24 mouse cellular contexts compared by ENCODE assay signal in the genomic region with DNA sequence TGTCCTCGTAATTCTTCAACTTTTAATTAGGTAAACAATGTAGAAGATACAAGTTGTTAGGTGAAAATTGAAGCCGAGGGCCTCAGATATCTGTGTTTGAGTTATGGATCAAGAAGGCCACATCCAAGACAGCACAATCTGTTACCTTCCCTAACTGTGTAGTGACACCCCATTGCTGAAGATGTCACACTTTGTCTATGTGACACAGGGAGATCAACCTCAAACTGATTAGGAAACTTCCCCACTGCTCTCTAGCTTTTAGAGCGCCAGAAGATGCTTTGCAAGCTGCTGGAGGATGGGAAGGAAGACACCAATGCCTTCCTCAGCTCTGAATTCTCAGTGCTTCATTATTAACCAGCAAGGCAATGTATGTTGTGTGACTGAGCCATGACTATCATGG.
DNase-seq lines count a peak whose midpoint lies in the region; ATAC-seq and TF ChIP-seq lines count a peak whose summit lies in the region.
"Had no signal": no experiment of that assay in that cellular context is flagged by ENCODE, and none has a peak within 500 bp of the region (broad histone marks: within the 10 kb centered on the region; RNA-seq: fewer than 3 reads in every experiment).

No protein-coding gene starts in this region.

- peaks cover under 1 to 10% of the 10 kb centered on the region in 2 experiments; a peak in 3 of 4 replicates for H3K4me1 ChIP-seq in CH12.LX (ENCODE audit: control insufficient read depth in 1 of 2, insufficient read depth in 2 of 2)
- H3K4me1 ChIP-seq in brown adipose tissue, adult 24 weeks (ENCODE audit: control insufficient read depth, insufficient read depth, insufficient read length, low read length), result 0 out of 2 replicates have a peak, but pooled peaks cover 2% of the 10 kb centered on the region
- H3K4me1 ChIP-seq: embryonic facial prominence, embryonic 13.5 days; embryonic facial prominence, embryonic 15.5 days; forebrain, embryonic 10.5 days; forebrain, embryonic 12.5 days had no signal

- TF ChIP-seq EP300 in CH12.LX (IDR thresholded peaks at IDR 0.05; ENCODE audit: low read length), result no peak

- H3K79me2 ChIP-seq in CH12.LX (replicated peaks; ENCODE audit: control insufficient read depth, extremely low read depth, insufficient read depth, poor library complexity, severe bottlenecking), result no peaks in the 10 kb centered on the region

- H3K4me2 ChIP-seq in CH12.LX (ENCODE audit: insufficient read depth, low read depth, poor library complexity, severe bottlenecking), result no peak overlapping the region
- H3K4me2 ChIP-seq: embryonic facial prominence, embryonic 13.5 days; embryonic facial prominence, embryonic 15.5 days; forebrain, embryonic 12.5 days had no signal

- H3K27me3 ChIP-seq in CH12.LX (replicated peaks), result no peaks in the 10 kb centered on the region
- H3K27me3 ChIP-seq: embryonic facial prominence, embryonic 13.5 days; embryonic facial prominence, embryonic 15.5 days; forebrain, embryonic 12.5 days; Patski had no signal

- H3K4me3 ChIP-seq in CH12.LX (replicated peaks in 1 of 3; ENCODE audit: low read depth in 2 of 3, low read length in 2 of 3, poor library complexity in 1 of 3), result no peak overlapping the region
- no peak overlapping the region for H3K4me3 ChIP-seq in brown adipose tissue, adult 24 weeks (ENCODE audit: insufficient read depth, low read depth, low read length)
- H3K4me3 ChIP-seq: embryonic facial prominence, embryonic 13.5 days; embryonic facial prominence, embryonic 15.5 days; erythroblast, embryonic 14.5 days; forebrain, embryonic 10.5 days; forebrain, embryonic 12.5 days had no signal

- H3K36me3 ChIP-seq in CH12.LX (replicated peaks in 1 of 2; ENCODE audit: control insufficient read depth in 1 of 2, insufficient read depth in 1 of 2, low read length in 1 of 2), result no peaks in the 10 kb centered on the region
- H3K36me3 ChIP-seq: embryonic facial prominence, embryonic 13.5 days; embryonic facial prominence, embryonic 15.5 days; forebrain, embryonic 10.5 days; forebrain, embryonic 12.5 days; G1E had no signal

- no peak for DNase-seq in CH12.LX (ENCODE audit: extremely low read depth)
- DNase-seq in gastrocnemius, postnatal 10 days, result no peak
- DNase-seq: adrenal gland, adult 8-10 months; adrenal gland, postnatal 14 days; adrenal gland, postnatal 36 days; cerebellum, adult 11 months; cerebellum, adult 18-20 months; cerebellum, adult 8-10 months; cerebellum, adult 9-11 months; cerebellum, postnatal 14 days; cerebellum, postnatal 36 days had no signal

- TF ChIP-seq CTCF in CH12.LX (conservative IDR thresholded peaks at IDR 0.05 in 1 of 2, IDR thresholded peaks at IDR 0.05 in 1 of 2; ENCODE audit: low read depth in 2 of 2, low read length in 2 of 2), result no peak

- no peaks in the 10 kb centered on the region for H3K9me3 ChIP-seq in CH12.LX (replicated peaks; ENCODE audit: low read length)
- H3K9me3 ChIP-seq: embryonic facial prominence, embryonic 13.5 days; embryonic facial prominence, embryonic 15.5 days; forebrain, embryonic 10.5 days; forebrain, embryonic 12.5 days; G1E had no signal

- in situ Hi-C loops in CH12.LX (cut with MboI; ENCODE audit: low pct_ligation_motif_present, low pct_unique_long_range_greater_than_20kb, low sequenced_read_pairs), result no loop called here

- dilution Hi-C loops in CH12.LX (cut with MboI; ENCODE audit: extremely low pct_ligation_motif_present, extremely low pct_unique_long_range_greater_than_20kb, low sequenced_read_pairs), result no loop called here

- H3K27ac ChIP-seq in CH12.LX (ENCODE audit: insufficient read depth, low read depth), result no peak overlapping the region
- H3K27ac ChIP-seq in brown adipose tissue, adult 24 weeks (replicated peaks; ENCODE audit: low read depth, low read length), result peak overlapping the region; percentile 21; the same call in 1 of the 2 replicates
- H3K27ac ChIP-seq: embryonic facial prominence, embryonic 13.5 days; embryonic facial prominence, embryonic 15.5 days; forebrain, embryonic 10.5 days; forebrain, embryonic 12.5 days had no signal

- peak; percentile 15 for TF ChIP-seq RAD21 in CH12.LX (IDR thresholded peaks at IDR 0.05; ENCODE audit: low read depth, low read length)

- H3K9ac ChIP-seq in CH12.LX (ENCODE audit: insufficient read depth, low read depth), result no peak overlapping the region
- H3K9ac ChIP-seq: embryonic facial prominence, embryonic 13.5 days; embryonic facial prominence, embryonic 15.5 days; forebrain, embryonic 12.5 days had no signal

- no peak for TF ChIP-seq POLR2A in CH12.LX (IDR thresholded peaks at IDR 0.05; ENCODE audit: low read depth, low read length)

- ATAC-seq in monocyte, adult 5-6 weeks (replicated peaks; ENCODE audit: insufficient number of reproducible peaks, low FRiP score, low TSS enrichment, poor library complexity, severe bottlenecking), result peak; percentile 50; the same call in 1 of the 2 replicates
- ATAC-seq in megakaryocyte progenitor cell, adult 5-6 weeks (replicated peaks; ENCODE audit: poor library complexity), result no peak
- ATAC-seq: activated CD4-positive, CD25-positive, alpha-beta regulatory T cell, adult 4 months; forebrain, embryonic 14.5 days; forebrain, embryonic 16.5 days; Patski had no signal

TF ChIP-seq in CH12.LX, 34 proteins besides CTCF, POLR2A, EP300 and RAD21:
- TF ChIP-seq BHLHE40 (IDR thresholded peaks at IDR 0.05; ENCODE audit: low read depth, low read length) (no peak), UBTF (IDR thresholded peaks at IDR 0.05; ENCODE audit: low read depth, low read length) (no peak), ELF1 (IDR thresholded peaks at IDR 0.05; ENCODE audit: low read depth, low read length) (no peak), POLR2AphosphoS2 (IDR thresholded peaks at IDR 0.05; ENCODE audit: low read depth, low read length) (no peak), CHD1 (IDR thresholded peaks at IDR 0.05; ENCODE audit: low read depth, low read length) (no peak), ZC3H11A (IDR thresholded peaks at IDR 0.05; ENCODE audit: low read depth, low read length) (no peak), ZNF384 (IDR thresholded peaks at IDR 0.05; ENCODE audit: low read depth, low read length) (no peak), NELFE (IDR thresholded peaks at IDR 0.05; ENCODE audit: low read depth, low read length) (no peak), E2F4 (IDR thresholded peaks at IDR 0.05; ENCODE audit: insufficient replicate concordance, low read depth, low read length) (no peak), TCF12 (IDR thresholded peaks at IDR 0.05; ENCODE audit: low read depth, low read length) (no peak), HCFC1 (IDR thresholded peaks at IDR 0.05; ENCODE audit: low read depth, low read length) (no peak), MYC (IDR thresholded peaks at IDR 0.05; ENCODE audit: low read depth, low read length) (no peak), MAFK (IDR thresholded peaks at IDR 0.05; ENCODE audit: insufficient replicate concordance, low read length) (no peak), USF2 (conservative IDR thresholded peaks at IDR 0.05; ENCODE audit: low read depth, low read length) (no peak)
